Mouse (Mus musculus) c-Kit-negative CD71-positive TER-119-positive erythroid progenitor cells, embryonic 14.5 days (primary cell): ENCODE measurements around the gene Utrn.

Source experiments
- DNase-seq: peaks from one replicate; pipeline ENCODE4 v3.0.0-alpha.2; 2013; ENCODE audit warnings: low read depth, low spot score

The Utrn gene

DNA sequence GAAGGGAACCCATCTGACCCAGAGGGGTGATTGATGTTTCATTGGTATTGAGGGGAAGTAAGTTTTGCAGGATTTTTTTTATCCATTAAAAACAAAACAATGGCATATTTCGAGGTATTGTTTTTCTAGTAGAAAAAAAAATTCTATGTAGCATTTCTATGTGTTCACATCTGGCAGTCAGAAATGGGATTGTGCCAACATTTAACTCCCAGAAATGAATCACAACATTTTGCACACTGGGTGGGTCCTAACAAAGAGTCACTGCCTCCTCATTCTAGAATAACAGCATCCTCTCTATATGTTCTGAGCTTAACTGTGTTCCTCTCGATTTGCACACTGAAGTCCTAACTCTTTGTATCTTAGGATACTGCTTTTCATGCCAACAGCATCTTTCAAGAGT is 416.5 kb downstream of the Utrn start:
- DNase-seq: no peak

DNA sequence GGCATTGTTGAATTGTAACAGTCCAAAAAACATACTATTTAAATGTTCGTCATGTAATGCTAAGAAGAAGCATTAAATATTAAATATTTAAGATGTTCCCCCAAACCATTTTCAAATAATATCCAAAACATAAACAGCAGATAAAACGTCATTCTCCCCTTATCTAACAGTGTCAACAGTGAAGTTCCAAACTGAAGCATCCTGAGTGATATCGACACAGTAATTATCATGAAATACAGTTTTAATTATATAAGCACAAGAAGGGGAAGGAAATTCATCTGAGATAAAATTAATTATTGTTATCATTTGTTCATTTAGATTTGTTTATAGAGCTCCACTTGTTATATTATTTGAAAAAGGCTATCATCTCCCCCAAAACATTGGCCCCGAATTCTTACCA is 425.0 kb downstream of the Utrn start:
- no peak for DNase-seq

DNA sequence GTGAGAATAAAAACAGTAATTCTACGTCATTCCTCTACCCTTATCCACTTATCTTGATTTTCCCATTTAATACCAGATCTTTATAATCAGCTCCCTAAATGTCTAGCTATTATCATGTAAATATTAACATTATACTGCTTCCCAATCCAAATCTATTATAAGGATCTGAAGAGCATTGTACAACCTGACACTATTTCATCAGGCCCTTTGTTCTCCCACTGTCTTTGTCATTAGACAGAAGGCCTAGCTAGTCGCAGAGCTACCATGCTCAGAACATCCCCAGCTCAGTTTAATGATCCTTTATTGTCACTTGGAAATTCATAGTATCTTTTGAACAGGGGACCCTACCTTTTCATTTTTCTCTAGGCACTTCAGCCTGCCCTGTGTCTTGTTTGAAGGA is 436.0 kb downstream of the Utrn start:
- no peak for DNase-seq

DNA sequence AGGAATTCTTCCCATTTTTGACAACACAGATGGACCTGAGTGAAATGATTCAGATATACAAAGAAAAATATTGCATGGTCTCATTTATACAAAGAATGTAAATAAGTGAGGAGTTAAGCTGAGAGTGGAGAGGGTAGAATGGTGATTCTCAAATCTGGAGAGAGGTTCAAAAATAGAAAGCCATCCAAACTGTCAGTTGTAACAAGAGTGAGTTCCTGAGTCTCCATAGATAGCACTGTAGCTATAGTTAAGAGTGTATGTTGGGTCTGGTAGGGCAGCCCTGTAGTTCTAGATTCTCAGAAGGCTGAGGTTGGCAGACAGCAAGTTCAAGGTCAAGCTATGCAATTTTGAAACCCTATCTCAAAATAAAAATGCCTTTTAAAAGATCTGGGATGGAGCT is 438.8 kb downstream of the Utrn start:
- no peak for DNase-seq

DNA sequence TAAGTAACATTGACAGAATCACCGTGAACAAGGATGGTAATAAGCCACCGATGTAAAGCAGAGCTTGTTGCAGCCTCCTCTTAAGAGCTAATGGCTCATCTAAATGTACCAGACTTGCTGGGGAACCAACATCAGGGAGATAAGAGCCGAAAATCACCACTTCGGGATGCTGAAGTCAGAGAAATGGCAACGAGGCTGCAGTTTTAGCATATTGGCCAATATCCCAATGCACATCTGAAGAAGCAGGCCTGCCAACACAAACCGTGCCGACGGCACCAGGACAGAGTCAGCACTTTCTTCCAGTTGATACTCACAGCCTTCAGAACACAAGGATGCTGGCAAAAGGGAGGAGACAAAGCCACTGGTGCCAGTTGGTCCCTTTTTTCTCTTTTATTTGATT is 442.3 kb downstream of the Utrn start:
- no peak for DNase-seq

DNA sequence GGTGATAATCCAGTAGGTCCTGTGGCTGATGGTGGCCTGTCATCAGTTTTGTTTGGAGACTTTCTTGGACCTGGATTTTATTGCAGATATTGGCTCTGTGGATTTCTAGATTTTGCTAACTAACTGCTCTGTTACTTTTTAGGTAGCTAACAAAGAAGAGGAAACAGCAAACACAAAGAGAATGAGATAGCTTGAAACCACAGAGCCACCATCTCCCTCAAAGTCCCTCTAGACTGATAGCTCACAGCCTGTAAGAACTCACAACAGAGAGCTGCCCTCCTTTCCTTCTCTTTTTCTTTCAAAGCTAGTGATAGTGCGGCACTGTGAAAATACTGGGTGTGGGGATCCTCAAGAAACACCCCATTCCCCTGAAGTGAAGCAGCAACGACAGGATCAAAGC is 444.2 kb downstream of the Utrn start:
- no peak for DNase-seq

DNA sequence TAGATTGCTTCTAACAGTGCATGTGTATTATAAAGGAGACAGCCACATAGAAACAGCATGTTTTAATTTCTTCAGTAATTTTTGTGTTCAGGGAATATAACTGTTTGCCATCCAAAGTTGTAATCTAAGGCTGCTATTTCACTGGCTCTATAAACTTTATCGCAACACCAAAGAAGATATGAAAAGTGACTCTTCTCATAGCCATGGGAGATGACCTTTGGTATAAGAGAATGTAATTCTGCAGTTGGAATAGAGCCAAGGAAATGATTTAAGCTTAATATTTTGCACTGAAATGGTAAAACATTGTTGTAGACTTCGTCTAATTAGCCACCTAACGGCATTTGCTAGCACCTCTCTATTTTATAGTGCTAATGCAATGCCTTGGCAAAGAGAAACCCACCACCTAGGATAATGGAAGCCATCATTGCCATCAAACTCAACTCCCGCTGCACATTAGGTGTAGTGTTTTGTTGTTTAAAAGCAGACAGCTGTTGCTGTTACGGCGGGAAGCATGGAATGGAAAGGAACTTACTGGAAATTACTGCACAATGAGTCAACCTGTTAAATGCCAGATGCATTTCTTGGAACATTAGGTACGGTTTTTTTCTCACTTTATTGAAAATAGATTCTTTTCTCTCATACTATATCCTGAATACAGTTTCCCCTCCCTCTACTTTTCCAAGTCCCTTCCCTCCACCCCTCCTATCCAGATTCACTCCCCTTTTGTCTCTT is 445.0 kb downstream of the Utrn start:
- DNase-seq: no peak

DNA sequence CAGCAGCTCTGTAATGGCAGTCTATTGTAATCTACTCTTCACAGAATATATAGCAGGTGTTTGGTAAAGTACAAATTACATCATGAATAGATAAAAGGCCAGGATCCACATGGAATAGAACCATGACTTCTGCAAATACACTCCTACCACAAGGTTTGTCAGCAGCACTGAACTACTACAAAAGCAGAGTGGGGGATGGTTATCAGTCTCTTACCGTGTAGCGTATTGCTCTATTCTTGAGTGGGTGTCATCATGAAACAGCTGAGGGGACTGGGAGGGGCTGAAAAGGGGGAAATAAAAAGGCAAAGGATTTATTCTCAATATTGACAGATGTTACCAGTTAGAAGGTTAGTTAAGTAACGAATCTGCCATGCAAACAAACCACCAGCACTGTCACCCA is 454.2 kb downstream of the Utrn start:
- DNase-seq: no peak

DNA sequence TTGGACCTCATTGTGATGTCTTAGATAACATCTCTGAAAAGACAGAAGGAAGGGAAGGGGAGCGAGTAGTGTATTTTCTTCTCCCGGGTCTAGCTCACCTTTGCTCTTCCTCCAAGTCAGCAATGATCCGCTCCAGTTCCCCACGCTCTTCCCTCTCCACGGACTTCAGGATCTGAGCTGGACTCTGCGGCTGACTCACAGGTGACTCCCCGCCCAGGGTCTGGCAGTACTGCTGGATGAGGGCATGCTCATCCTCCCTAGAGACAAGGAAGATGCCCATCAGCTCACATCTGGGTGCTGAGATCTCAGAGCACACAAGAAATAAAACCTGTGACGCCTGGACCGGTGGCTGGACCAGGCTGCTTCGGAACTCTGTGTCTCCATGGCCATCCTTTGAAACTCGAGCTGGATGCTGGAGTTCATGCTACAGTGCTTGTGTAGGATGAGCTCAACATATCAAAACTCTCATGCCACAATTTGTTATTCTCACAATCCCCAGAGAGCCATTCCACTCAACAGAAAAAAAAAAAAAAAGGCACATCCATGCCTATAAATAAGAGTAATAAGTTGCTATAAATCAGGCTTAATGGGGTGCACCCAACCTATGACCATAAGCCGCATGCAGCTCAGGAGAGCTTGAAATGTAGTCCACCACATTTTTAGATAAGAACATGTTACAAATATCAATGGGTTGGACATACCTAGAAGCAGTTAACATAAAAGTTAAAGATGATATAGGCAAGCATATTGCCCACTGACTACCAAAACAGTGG is 462.6 kb downstream of the Utrn start:
- DNase-seq: no peak

DNA sequence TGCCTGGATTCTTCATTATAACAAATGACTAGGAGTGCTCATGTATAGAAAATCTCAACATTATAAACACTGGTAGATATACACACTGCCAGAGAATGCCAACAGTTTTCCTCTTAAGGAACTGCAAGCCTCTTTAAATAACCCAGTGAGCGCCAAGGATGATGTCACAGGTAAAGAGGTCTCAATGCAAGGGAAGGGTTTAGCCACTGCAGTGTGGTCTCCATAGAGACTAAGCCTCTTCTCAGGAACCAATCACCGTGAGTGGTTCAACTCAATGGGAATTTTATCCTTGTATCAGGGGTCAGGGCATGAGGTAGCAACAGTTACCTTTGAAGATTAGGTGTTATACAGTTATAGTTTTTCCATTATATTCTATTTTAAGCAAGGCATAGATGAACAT is 469.7 kb downstream of the Utrn start:
- DNase-seq: no peak

DNA sequence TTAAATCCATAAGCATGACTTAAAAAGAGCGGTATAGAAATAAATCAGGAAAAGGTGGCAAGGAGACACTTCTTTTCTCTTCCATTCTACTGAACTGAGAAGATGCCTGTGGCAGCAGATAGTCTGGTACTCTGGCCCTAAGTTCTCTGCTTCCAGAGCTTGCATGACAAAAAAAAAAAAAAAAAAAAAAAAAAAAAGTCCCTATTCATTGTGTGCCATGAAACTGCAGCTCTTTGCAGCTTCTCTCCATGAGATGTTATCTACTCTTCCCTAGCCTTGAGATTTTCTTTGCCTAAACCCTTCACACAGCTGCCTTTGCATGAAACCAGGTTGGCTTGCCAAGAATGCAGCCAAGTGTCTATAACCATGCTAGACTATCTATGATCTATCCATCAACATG is 489.0 kb downstream of the Utrn start:
- no peak for DNase-seq

DNA sequence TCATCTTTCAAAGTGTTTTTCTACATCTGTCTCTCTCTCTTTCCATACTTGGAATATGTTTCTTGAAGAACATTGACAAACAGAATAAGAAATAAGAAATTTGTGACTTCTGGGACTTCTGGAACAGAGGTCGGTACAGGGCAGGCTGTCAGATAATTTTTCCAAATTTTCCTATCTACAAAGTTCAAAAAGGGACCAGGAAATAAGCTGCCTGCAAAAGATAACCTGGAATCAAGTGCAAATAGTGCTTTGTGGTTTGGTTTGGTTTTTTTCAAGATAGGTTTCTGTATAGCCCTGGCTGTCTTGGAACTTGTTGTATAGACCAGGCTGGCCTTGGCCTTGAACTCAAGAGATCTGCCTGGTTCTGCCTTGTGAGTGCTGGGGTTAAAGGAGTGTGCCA is 490.0 kb downstream of the Utrn start:
- no peak for DNase-seq

DNA sequence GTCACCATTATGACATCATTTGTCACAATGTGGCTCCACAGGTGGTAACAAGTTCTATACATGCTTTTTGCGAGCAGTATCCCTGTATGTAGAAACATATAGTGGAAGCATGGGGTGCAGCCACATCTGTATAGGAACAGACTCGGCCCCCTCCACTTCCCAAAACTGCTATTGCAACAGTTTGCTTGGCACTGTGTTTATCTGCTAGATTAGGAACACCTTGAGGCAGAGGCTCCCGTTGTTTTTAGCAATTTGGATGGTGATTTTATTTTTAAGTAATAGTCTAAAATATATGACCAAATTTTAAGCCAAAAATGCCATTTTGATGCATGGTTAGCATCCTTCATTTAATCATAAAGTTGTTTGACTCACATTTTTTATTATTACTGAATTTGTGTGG is 491.4 kb downstream of the Utrn start:
- DNase-seq: no peak

DNA sequence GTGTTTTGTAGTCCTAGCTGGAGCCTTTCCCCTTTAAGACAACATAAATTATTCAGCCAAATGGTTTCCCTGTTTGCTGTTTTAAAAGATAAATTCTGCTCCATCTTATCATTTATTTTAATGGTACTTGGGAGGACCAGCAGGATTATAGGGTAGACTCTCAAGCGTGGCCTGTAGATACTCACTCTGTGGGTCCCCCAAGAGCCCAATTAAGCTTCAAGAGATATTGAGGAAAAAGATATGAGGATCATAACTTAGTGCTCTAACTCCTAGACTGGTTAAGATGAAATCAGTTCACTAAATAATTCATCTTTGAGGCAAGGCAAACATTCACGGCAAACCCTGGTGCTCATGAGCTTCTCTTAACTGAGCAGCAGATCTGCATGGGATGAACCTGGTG is 493.1 kb downstream of the Utrn start:
- DNase-seq: no peak

DNA sequence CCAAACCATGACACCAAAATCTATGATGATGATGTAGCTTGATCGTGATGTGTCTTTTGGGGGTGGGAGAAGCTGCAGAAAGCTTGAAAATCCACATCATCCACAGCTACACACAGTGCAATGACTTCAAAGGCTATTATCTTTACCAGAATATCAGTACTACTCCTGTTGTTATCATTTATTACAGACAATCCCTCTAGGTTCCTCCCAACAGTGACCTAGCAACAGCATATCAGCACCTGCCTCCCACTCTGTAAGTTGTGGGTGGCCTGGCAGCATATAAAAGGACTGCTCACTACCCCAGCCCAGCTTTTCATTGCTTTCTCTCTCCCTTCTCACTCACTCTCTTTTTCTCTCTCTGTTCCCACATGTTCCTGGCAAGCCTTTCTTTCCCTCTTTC is 494.4 kb downstream of the Utrn start:
- DNase-seq: no peak

DNA sequence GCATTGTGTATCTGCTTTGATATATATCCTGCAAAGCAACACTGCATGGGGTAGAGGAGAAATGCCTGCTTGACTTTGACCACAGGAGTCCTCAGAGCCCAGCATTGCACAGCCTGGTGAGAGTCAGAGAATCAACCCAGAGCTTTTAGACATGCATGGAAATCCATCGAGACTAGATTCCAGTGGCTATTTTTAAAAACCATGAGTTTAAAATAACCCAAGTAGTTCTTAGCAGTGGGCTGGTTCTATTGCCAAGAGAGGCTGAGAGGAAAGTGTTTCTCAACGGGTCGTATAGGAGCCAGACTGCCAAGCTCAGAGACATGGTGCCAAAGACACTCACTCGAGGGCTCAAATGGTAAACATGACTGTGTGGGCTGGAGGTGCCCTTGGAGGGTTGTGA is 514.6 kb downstream of the Utrn start:
- DNase-seq: no peak

DNA sequence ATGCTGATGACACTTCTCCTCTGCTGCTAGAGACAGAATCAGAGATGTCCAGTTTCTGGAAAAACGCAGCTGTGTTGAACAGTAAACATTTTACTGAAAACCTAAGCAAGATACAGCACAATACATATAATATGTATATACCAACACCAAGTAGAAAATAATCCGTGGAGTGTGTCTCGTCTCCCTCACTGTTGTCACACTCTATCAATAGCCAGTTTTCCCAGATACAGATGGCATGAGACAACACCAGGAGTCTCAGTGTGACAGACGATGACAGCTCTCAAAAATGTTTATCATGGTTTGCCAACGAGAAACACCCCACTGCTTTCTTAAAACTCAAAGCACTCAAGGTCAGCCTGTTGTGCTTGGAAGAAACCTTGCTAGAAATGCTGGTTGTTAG is 515.1 kb downstream of the Utrn start:
- no peak for DNase-seq

DNA sequence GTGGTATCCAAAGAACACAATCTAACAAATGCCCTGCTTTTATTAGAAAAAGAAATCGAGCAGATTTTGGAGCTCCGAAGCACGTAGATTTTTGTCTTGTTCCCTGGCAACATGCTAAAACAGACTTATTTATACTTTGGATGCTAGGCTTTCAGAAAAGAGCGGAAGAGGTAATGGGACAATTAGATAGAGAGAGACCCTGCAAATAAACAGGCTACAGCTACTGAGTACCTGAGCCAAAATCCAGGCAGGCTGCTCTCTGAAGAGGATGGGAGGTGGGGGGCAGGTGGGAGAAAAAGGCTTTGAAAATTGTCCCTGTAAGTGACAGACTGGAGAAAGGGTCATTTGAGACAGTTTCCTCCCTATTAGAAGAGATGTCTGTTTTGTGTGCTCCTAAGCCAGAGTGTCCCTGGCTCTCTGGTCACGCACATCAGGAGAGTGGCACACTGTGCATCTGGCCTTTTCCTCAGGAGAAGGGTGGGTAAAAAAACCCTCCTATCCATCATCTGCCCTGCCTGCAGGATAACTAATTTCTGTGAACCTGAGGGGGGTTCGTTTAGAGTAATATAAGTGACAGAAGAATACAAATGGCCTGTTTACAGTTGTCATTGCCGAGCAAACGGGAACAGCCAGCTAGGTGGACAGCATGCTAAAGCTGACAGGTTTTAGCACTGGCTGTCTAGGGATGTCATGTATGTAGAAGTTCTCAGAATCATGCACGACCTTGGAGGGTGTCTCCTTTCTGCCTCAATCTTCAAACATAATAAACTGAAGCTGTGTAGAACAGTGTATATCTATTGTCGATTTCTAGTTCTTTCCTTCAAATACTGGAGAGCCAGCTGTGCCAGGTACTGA is 529.2 kb downstream of the Utrn start:
- no peak for DNase-seq

DNA sequence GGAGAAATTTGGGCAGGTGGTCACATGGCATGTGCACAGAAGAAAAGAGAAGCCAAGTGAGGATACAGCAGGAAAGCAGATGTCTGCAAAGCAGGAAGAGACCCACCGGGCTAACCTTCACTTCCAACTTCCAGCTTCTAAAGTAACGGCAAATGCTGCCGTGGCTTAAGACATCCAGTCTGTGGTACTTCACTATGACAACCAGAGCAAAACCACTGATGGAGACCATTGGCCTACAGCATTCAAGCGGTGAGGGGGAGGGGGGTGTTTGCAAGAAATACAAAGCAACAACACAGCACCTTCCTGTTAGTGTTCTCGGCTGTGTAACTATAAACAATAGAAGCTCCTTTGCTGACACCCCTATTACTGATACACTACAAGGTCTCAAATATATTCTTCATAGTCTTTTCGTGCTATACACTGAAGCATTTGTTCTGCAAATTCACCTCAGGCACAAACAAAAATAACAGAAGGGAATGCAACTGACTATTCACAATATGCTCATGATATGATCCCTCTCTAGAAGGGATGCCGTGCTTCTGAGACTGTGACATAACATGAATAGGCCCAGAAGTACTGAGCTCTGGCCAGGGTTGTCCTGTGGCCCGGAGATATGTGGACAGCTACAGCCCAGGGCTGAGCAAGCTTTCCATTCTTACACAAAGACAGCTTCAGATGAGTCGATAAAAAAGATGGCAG is 530.0 kb downstream of the Utrn start:
- DNase-seq: no peak
